Mouse (Mus musculus) heart, postnatal 10 days (tissue): ENCODE results near the gene Lpcat3. TPM values are rescaled to one million over a fixed set of nuclear protein-coding genes. Genes with fewer than 3 reads are reported as not detected.

ENCODE experiments used
- DNase-seq, 2 experiments: peaks; one replicate each; pipeline ENCODE4 v3.0.0; 2021
- intact Hi-C: fragments of 180-260 bp; cut with DNase I; formaldehyde crosslinking; loops from one replicate; pipeline ENCODE4 v1.15.1; 2025
- microRNA-seq, 2 experiments: library from miRNA; unstranded; fragments of <30 nt; microRNA quantifications; one replicate each; pipeline ENCODE4 v1.2.0; 2022
- total RNA-seq, 2 experiments: library from RNA; stranded (reverse); gene quantifications; 2 replicates each; pipeline ENCODE4 v1.2.3; 2021

Gene Lpcat3
- total RNA-seq, 2 experiments from 2014 or later, result 56.5 to 68.8 TPM

GRCm38 (mm10) chr6:124753861-124754260 lies 91.0 kb downstream of the Lpcat3 start:
- intact Hi-C loops, result loop anchor here (10.0 kb wide), 1 partner anchor 259 kb away; the partner anchor contains the start of gene C1rl
- no peak for DNase-seq

Small RNAs within 50 kb of the gene (microRNA-seq; reads per million reads assigned to microRNA genes)
- 37.2 to 38.6 reads per million in 2 experiments for gene Mir141
- gene Mir200c, result 661 to 844 reads per million in 2 experiments

Other genes starting within 250 kb of the Lpcat3 start
- gene Pex5, start 248.0 kb upstream of the Lpcat3 start, total RNA-seq, result 10 to 100 TPM; 28.3 to 31.9 TPM
- gene Clstn3, start 198.2 kb upstream of the Lpcat3 start, total RNA-seq, result 10 to 100 TPM in 1 of 2 experiments, 1 to 10 TPM in 1; 2.0 to 11.3 TPM
- 1 to 10 TPM in 1 of 2 experiments, under 1 TPM in 1; 0.84 to 1.1 TPM for gene C1rl, start 169.9 kb upstream of the Lpcat3 start, total RNA-seq
- gene C1ra, start 150.6 kb upstream of the Lpcat3 start, total RNA-seq, result 1 to 10 TPM; 6.9 to 8.8 TPM
- 10 to 100 TPM; 20.1 to 23.3 TPM for gene C1s1, start 120.7 kb upstream of the Lpcat3 start, total RNA-seq
- under 1 TPM; 0.74 to 0.79 TPM for gene C1rb, start 92.7 kb upstream of the Lpcat3 start, total RNA-seq
- gene C1s2, start 26.9 kb upstream of the Lpcat3 start, total RNA-seq, result under 1 TPM; 0.26 to 0.45 TPM
- 10 to 100 TPM; 64.2 to 66.4 TPM for gene Emg1, start 49.2 kb downstream of the Lpcat3 start, total RNA-seq
- gene Phb2, start 49.3 kb downstream of the Lpcat3 start, total RNA-seq, result 100 to 1,000 TPM; 394 to 399 TPM
- gene Ptpn6, start 75.7 kb downstream of the Lpcat3 start, total RNA-seq, result 1 to 10 TPM; 5.0 to 6.0 TPM
- 100 to 1,000 TPM; 322 to 335 TPM for gene Grcc10, start 78.3 kb downstream of the Lpcat3 start, total RNA-seq
- under 1 TPM in 1 of 2 experiments, not detected in 1; 0.98 TPM for gene Gm45234, start 93.0 kb downstream of the Lpcat3 start, total RNA-seq
- gene Atn1, start 93.5 kb downstream of the Lpcat3 start, total RNA-seq, result 10 to 100 TPM; 59.4 to 59.7 TPM
- 1 to 10 TPM; 3.4 to 3.7 TPM for gene Eno2, start 106.6 kb downstream of the Lpcat3 start, total RNA-seq
- gene Lrrc23, start 116.7 kb downstream of the Lpcat3 start, total RNA-seq, result not detected
- gene Spsb2, start 145.6 kb downstream of the Lpcat3 start, total RNA-seq, result 1 to 10 TPM; 3.1 TPM
- 100 to 1,000 TPM; 870 to 877 TPM for gene Tpi1, start 151.3 kb downstream of the Lpcat3 start, total RNA-seq
- 10 to 100 TPM; 87.5 to 87.9 TPM for gene Usp5, start 166.5 kb downstream of the Lpcat3 start, total RNA-seq
- gene Cdca3, start 166.5 kb downstream of the Lpcat3 start, total RNA-seq, result 10 to 100 TPM; 19.1 to 23.2 TPM
- gene Gnb3, start 177.2 kb downstream of the Lpcat3 start, total RNA-seq, result 1 to 10 TPM; 3.9 to 4.4 TPM
- gene P3h3, start 194.7 kb downstream of the Lpcat3 start, total RNA-seq, result 10 to 100 TPM; 27.1 to 27.3 TPM
- gene Gpr162, start 201.0 kb downstream of the Lpcat3 start, total RNA-seq, result 1 to 10 TPM; 3.0 to 4.9 TPM
- 1 to 10 TPM; 1.2 to 2.1 TPM for gene Cd4, start 225.2 kb downstream of the Lpcat3 start, total RNA-seq
- gene Lag3, start 248.7 kb downstream of the Lpcat3 start, total RNA-seq, result under 1 TPM; 0.72 to 0.84 TPM